Mouse (Mus musculus) CH12.LX (cell line): ENCODE data around the gene Zcchc9.

ENCODE experiments used
- CHD1 ChIP-seq: IDR thresholded peaks from 2 replicates; pipeline ENCODE4 v1.6.1; 2012; ENCODE audit warnings: low read depth, low read length, improper control_type of control experiment, inconsistent platforms
- CTCF ChIP-seq, 2 experiments: IDR thresholded peaks in 1 of 2; conservative IDR thresholded peaks in 1 of 2; 2 replicates each; pipeline ENCODE4 v1.5.1; 2011 to 2012; ENCODE audit warnings: low read depth in 2 of 2, low read length in 2 of 2, improper control_type of control experiment in 1 of 2, inconsistent platforms in 1 of 2, mild to moderate bottlenecking in 1 of 2, moderate library complexity in 1 of 2
- E2F4 ChIP-seq: IDR thresholded peaks from 2 replicates; pipeline ENCODE4 v1.6.1; 2011; ENCODE audit warnings: low read depth, low read length, improper control_type of control experiment; ENCODE audit not compliant: insufficient replicate concordance
- EP300 ChIP-seq: IDR thresholded peaks from 2 replicates; pipeline ENCODE4 v1.6.1; 2011; ENCODE audit warnings: low read length, improper control_type of control experiment
- GABPA ChIP-seq: IDR thresholded peaks from 2 replicates; pipeline ENCODE4 v1.6.1; 2012; ENCODE audit warnings: low read depth, low read length, improper control_type of control experiment, inconsistent platforms; ENCODE audit not compliant: insufficient replicate concordance
- MAX ChIP-seq: IDR thresholded peaks from 2 replicates; pipeline ENCODE4 v1.6.1; 2011; ENCODE audit warnings: low read length, improper control_type of control experiment
- MXI1 ChIP-seq: IDR thresholded peaks from 2 replicates; pipeline ENCODE4 v1.6.1; 2011; ENCODE audit warnings: mild to moderate bottlenecking, low read depth, low read length, improper control_type of control experiment
- NELFE ChIP-seq: IDR thresholded peaks from 2 replicates; pipeline ENCODE4 v1.6.1; 2011; ENCODE audit warnings: low read depth, low read length, improper control_type of control experiment
- POLR2A ChIP-seq: IDR thresholded peaks from 2 replicates; pipeline ENCODE4 v1.6.1; 2011; ENCODE audit warnings: low read depth, mild to moderate bottlenecking, improper control_type of control experiment, low read length
- SMC3 ChIP-seq: IDR thresholded peaks from 2 replicates; pipeline ENCODE4 v1.6.1; 2011; ENCODE audit warnings: low read depth, low read length, improper control_type of control experiment
- USF2 ChIP-seq: conservative IDR thresholded peaks from 2 replicates; pipeline ENCODE4 v1.6.1; 2011; ENCODE audit warnings: low read depth, low read length, improper control_type of control experiment

- TF ChIP-seq SMC3 (no peak), POLR2A (no peak), CTCF (conservative IDR thresholded peaks at IDR 0.05 in 1 of 2, IDR thresholded peaks at IDR 0.05 in 1 of 2; ENCODE audit: low read depth in 2 of 2, low read length in 2 of 2) (no peak), USF2 (no peak), MXI1 (no peak), E2F4 (no peak), CHD1 (no peak), MAX (no peak), NELFE (no peak), EP300 (no peak), GABPA (no peak)
Measured at GRCm38 (mm10) chr13:91807874-91808575, 520 bp upstream of the Zcchc9 start.
